Mouse (Mus musculus) cortical plate, adult 2 months (tissue): ENCODE measurements at regions not wholly inside any gene's neighbourhood (a gene's known extent, or its start where the extent isn't known, plus 50 kb on each side); places are given as distances from the start of the nearest gene placed in this dataset.

Experiments used
- H3K27ac ChIP-seq: fragments of 200-500 bp; 2 replicates; pipeline ENCODE4 v1.5.1; 2012; ENCODE audit warnings: low read length, control low read depth, inconsistent platforms; ENCODE audit not compliant: insufficient read depth
- H3K4me1 ChIP-seq: fragments of 200-500 bp; 2 replicates; pipeline ENCODE4 v1.6.1; 2011; ENCODE audit warnings: low read length; ENCODE audit not compliant: control insufficient read depth, insufficient read depth
- H3K4me3 ChIP-seq: fragments of 200-500 bp; 2 replicates; pipeline ENCODE4 v1.5.1; 2011; ENCODE audit warnings: mild to moderate bottlenecking, low read length, control low read depth; ENCODE audit not compliant: insufficient read depth
- CTCF ChIP-seq: fragments of 200-500 bp; IDR thresholded peaks from 2 replicates; pipeline ENCODE4 v1.5.1; 2011; ENCODE audit warnings: mild to moderate bottlenecking, control low read depth, low read length; ENCODE audit not compliant: insufficient read depth; ENCODE audit errors: extremely low read depth
- POLR2A ChIP-seq: fragments of 200-500 bp; IDR thresholded peaks from 2 replicates; pipeline ENCODE4 v1.6.1; 2011; ENCODE audit warnings: mild to moderate bottlenecking, low read length, control low read depth; ENCODE audit not compliant: insufficient read depth; ENCODE audit errors: extremely low read depth

- no peak overlapping the region for H3K4me3 ChIP-seq
- no peak overlapping the region for H3K27ac ChIP-seq
- H3K4me1 ChIP-seq = no peaks in the 10 kb centered on the region
- TF ChIP-seq POLR2A (no peak), CTCF (no peak)
Measured at GRCm38 (mm10) chr1:191486766-191487165, 83.7 kb upstream of the Ppp2r5a start.

GRCm38 (mm10) chr1:191484726-191485425 lies 81.8 kb upstream of the Ppp2r5a start:
- Histone ChIP-seq H3K4me1 (no peaks in the 10 kb centered on the region), H3K27ac (no peak overlapping the region), H3K4me3 (no peak overlapping the region)
- no peak for TF ChIP-seq CTCF
- TF ChIP-seq POLR2A = no peak

GRCm38 (mm10) chr1:191479906-191480379 lies 76.9 kb upstream of the Ppp2r5a start:
- TF ChIP-seq CTCF (0 out of 2 replicates have a peak, but pooled peaks have one; percentile 11), POLR2A (no peak)
- no peak overlapping the region for H3K4me3 ChIP-seq
- H3K4me1 ChIP-seq = no peaks in the 10 kb centered on the region
- no peak overlapping the region for H3K27ac ChIP-seq

- TF ChIP-seq POLR2A (no peak), CTCF (no peak)
- no peak overlapping the region for H3K4me3 ChIP-seq
- no peak overlapping the region for H3K27ac ChIP-seq
- peaks cover 9% of the 10 kb centered on the region for H3K4me1 ChIP-seq
Measured at GRCm38 (mm10) chr1:191472551-191472950, 69.5 kb upstream of the Ppp2r5a start.

- Histone ChIP-seq H3K27ac (no peak overlapping the region), H3K4me1 (peaks cover 9% of the 10 kb centered on the region)
- TF ChIP-seq CTCF = no peak
- TF ChIP-seq POLR2A = no peak
Measured at GRCm38 (mm10) chr1:191471489-191471888, 68.4 kb upstream of the Ppp2r5a start.

GRCm38 (mm10) chr1:191470190-191470985 lies 67.3 kb upstream of the Ppp2r5a start:
- Histone ChIP-seq H3K27ac (peak overlapping the region; percentile 84), H3K4me3 (no peak overlapping the region), H3K4me1 (peaks cover 9% of the 10 kb centered on the region)
- TF ChIP-seq CTCF = no peak
- TF ChIP-seq POLR2A = 0 out of 2 replicates have a peak, but pooled peaks have one; percentile 30

More at GRCm38 (mm10) chr1:191471489-191471888, 68.4 kb upstream of the Ppp2r5a start:
- no peak overlapping the region for H3K4me3 ChIP-seq

- TF ChIP-seq CTCF (no peak), POLR2A (no peak)
- Histone ChIP-seq H3K4me3 (no peak overlapping the region), H3K27ac (no peak overlapping the region), H3K4me1 (peaks cover 9% of the 10 kb centered on the region)
Measured at GRCm38 (mm10) chr1:191468837-191469529, 65.9 kb upstream of the Ppp2r5a start.

- TF ChIP-seq POLR2A (no peak), CTCF (no peak)
- Histone ChIP-seq H3K27ac (no peak overlapping the region), H3K4me1 (peaks cover 8% of the 10 kb centered on the region; the same call in 1 of the 2 replicates), H3K4me3 (no peak overlapping the region)
Measured at GRCm38 (mm10) chr1:191466261-191466660, 63.2 kb upstream of the Ppp2r5a start.

- Histone ChIP-seq H3K4me1 (peaks cover 8% of the 10 kb centered on the region; the same call in 1 of the 2 replicates), H3K27ac (no peak overlapping the region), H3K4me3 (no peak overlapping the region)
- TF ChIP-seq POLR2A = no peak
Measured at GRCm38 (mm10) chr1:191465723-191466122, 62.7 kb upstream of the Ppp2r5a start.

- no peak overlapping the region for H3K27ac ChIP-seq
- no peak for TF ChIP-seq CTCF
- H3K4me1 ChIP-seq = peaks cover 6% of the 10 kb centered on the region
- no peak overlapping the region for H3K4me3 ChIP-seq
Measured at GRCm38 (mm10) chr1:191465170-191465569, 62.1 kb upstream of the Ppp2r5a start.
